ENCODE assay signal across 8 mouse cellular contexts in the genomic region with DNA sequence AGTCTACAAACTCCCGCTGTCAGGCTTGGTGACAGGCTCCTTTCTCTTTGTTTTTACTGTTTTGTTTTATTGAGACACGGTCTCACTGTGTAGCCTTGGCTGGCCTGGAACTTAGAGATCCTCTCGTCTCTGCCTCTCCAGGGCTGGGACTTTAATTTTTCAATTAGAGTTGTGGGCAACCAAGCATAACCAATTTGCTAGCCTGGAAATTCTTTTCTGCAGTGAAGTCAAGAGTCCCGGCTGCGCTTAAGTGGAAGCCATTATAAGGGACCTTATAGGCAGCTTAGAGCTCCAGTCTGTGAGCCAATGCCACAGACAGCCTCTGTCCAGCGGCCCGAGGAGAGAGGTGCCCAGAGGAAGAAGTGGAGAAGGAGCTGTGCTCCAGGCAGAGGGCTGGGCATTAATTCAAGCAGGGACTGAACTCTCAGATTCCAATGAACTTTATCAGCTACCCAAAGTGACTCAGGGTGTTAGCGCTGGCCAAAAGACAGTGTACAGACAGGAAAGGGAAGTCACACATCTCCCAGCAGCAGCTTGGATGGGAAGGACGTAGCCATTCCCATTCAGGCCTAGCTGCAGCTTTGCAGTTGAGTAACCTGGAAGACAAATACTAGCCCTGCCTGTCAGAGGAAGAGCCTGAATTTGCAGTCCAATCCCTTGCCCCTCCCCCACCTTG. TPM values are rescaled to one million over a fixed set of nuclear protein-coding genes. Genes with fewer than 3 reads are reported as not detected.
A peak's percentile ranks its signal among the peaks of the same experiment; 100 is the strongest.
DNase-seq lines count a peak whose midpoint lies in the region; ATAC-seq and TF ChIP-seq lines count a peak whose summit lies in the region.
"Had no signal": no experiment of that assay in that cellular context is flagged by ENCODE, and none has a peak within 500 bp of the region (broad histone marks: within the 10 kb centered on the region; RNA-seq: fewer than 3 reads in every experiment).

No protein-coding gene starts in this region.

- TF ChIP-seq POLR2A in CH12.LX (IDR thresholded peaks at IDR 0.05; ENCODE audit: low read depth, low read length): no peak
- TF ChIP-seq POLR2A in heart, adult 2 months (IDR thresholded peaks at IDR 0.05; ENCODE audit: insufficient read depth, low read depth, low read length): no peak

- 0 out of 2 replicates have a peak overlapping the region, but pooled peaks have one; percentile 34 for H3K9ac ChIP-seq in CH12.LX (ENCODE audit: insufficient read depth, low read depth)
- no peak overlapping the region for H3K9ac ChIP-seq in heart, adult 2 months (ENCODE audit: low read depth, low read length)
- H3K9ac ChIP-seq in forebrain, embryonic 14.5 days (ENCODE audit: low read length): no peak overlapping the region
- H3K9ac ChIP-seq: limb, embryonic 13.5 days had no signal

- no peaks in the 10 kb centered on the region for H3K79me2 ChIP-seq in CH12.LX (replicated peaks; ENCODE audit: control insufficient read depth, extremely low read depth, insufficient read depth, poor library complexity, severe bottlenecking)
- no peaks in the 10 kb centered on the region for H3K79me2 ChIP-seq in heart, adult 2 months (replicated peaks; ENCODE audit: control insufficient read depth, insufficient read depth, low read length)

- no peaks in the 10 kb centered on the region for H3K36me3 ChIP-seq in CH12.LX (replicated peaks in 1 of 2; ENCODE audit: control insufficient read depth in 1 of 2, insufficient read depth in 1 of 2, low read length in 1 of 2)
- peaks cover 10% of the 10 kb centered on the region; the same call in 1 of the 2 replicates for H3K36me3 ChIP-seq in heart, adult 2 months (ENCODE audit: control insufficient read depth, insufficient read depth, low read length)
- H3K36me3 ChIP-seq in forebrain, embryonic 14.5 days (ENCODE audit: control insufficient read depth, insufficient read depth, low read length): no peaks in the 10 kb centered on the region
- H3K36me3 ChIP-seq: limb, embryonic 13.5 days had no signal

- H3K9me3 ChIP-seq in CH12.LX (replicated peaks; ENCODE audit: low read length): no peaks in the 10 kb centered on the region
- H3K9me3 ChIP-seq in forebrain, embryonic 14.5 days (replicated peaks; ENCODE audit: control insufficient read depth, low read length): no peaks in the 10 kb centered on the region
- H3K9me3 ChIP-seq: limb, embryonic 13.5 days had no signal

- no peak for ATAC-seq in forebrain, embryonic 14.5 days

- peak overlapping the region; percentile 61; the same call in 1 of the 2 replicates for H3K4me2 ChIP-seq in CH12.LX (ENCODE audit: insufficient read depth, low read depth, poor library complexity, severe bottlenecking)
- H3K4me2 ChIP-seq in forebrain, embryonic 14.5 days (ENCODE audit: low read length): no peak overlapping the region
- H3K4me2 ChIP-seq: limb, embryonic 13.5 days had no signal

- peaks cover 17 to 30% of the 10 kb centered on the region in 2 experiments for H3K4me1 ChIP-seq in CH12.LX (ENCODE audit: control insufficient read depth in 1 of 2, insufficient read depth in 2 of 2)
- H3K4me1 ChIP-seq in heart, adult 2 months (ENCODE audit: control insufficient read depth, insufficient read depth, low read length): peaks cover 43% of the 10 kb centered on the region
- H3K4me1 ChIP-seq in forebrain, embryonic 14.5 days (ENCODE audit: control insufficient read depth, insufficient read depth, low read length): no peaks in the 10 kb centered on the region

- whole genome bisulfite sequencing in heart, adult 2 months: 28% methylated on average over 9 of the region's 9 CpGs
- WGBS in forebrain, embryonic 14.5 days: 18% methylated on average over 9 of the region's 9 CpGs

- DNase-seq in 3134 (ENCODE audit: extremely low read depth, insufficient read length, low spot score): peak; percentile 70
- peak; percentile 39 for DNase-seq in CH12.LX (ENCODE audit: extremely low read depth)
- peak; percentile 64 to 82 for DNase-seq in heart, adult 2 months
- DNase-seq in kidney, postnatal 25 days: peak; percentile 52 to 69
- no peak for DNase-seq in forebrain, embryonic 14.5 days (ENCODE audit: low spot score)
- no peak for DNase-seq in cerebellum, adult 11-12 months
- DNase-seq in left cerebral cortex, postnatal 36 days (ENCODE audit: low spot score in 2 of 2): no peak

- TF ChIP-seq CTCF in CH12.LX (conservative IDR thresholded peaks at IDR 0.05 in 1 of 2, IDR thresholded peaks at IDR 0.05 in 1 of 2; ENCODE audit: low read depth in 2 of 2, low read length in 2 of 2): no peak
- no peak for TF ChIP-seq CTCF in heart, adult 2 months (IDR thresholded peaks at IDR 0.05)

- no peak for TF ChIP-seq EP300 in CH12.LX (IDR thresholded peaks at IDR 0.05; ENCODE audit: low read length)
- peak; percentile 97 for TF ChIP-seq EP300 in heart, adult 2 months (IDR thresholded peaks at IDR 0.05; ENCODE audit: insufficient read depth, low read depth, low read length)

- no peak for TF ChIP-seq RAD21 in CH12.LX (IDR thresholded peaks at IDR 0.05; ENCODE audit: low read depth, low read length)

- H3K4me3 ChIP-seq in CH12.LX (replicated peaks in 1 of 3; ENCODE audit: low read depth in 2 of 3, low read length in 2 of 3, poor library complexity in 1 of 3): no peak overlapping the region
- H3K4me3 ChIP-seq in heart, adult 2 months: no peak overlapping the region
- H3K4me3 ChIP-seq in forebrain, embryonic 14.5 days (ENCODE audit: low read depth, low read length): no peak overlapping the region
- H3K4me3 ChIP-seq: limb, embryonic 13.5 days had no signal

- H3K27me3 ChIP-seq in CH12.LX (replicated peaks): no peaks in the 10 kb centered on the region
- no peaks in the 10 kb centered on the region for H3K27me3 ChIP-seq in heart, adult 2 months (ENCODE audit: control insufficient read depth, insufficient read depth, low read length)
- H3K27me3 ChIP-seq in forebrain, embryonic 14.5 days (replicated peaks; ENCODE audit: control insufficient read depth, insufficient read depth, low read length): no peaks in the 10 kb centered on the region
- H3K27me3 ChIP-seq: limb, embryonic 13.5 days had no signal

- intact Hi-C loops in heart, adult 2 months (cut with DNase I): loop anchor here (1.0 kb wide), 1 partner anchor 22 kb away; the partner anchor contains the start of gene P2ry2
- intact Hi-C loops in left cerebral cortex, postnatal 36 days (cut with DNase I): no loop called here

- dilution Hi-C loops in CH12.LX (cut with MboI; ENCODE audit: extremely low pct_ligation_motif_present, extremely low pct_unique_long_range_greater_than_20kb, low sequenced_read_pairs): no loop called here

- in situ Hi-C loops in CH12.LX (cut with MboI; ENCODE audit: low pct_ligation_motif_present, low pct_unique_long_range_greater_than_20kb, low sequenced_read_pairs): loop anchor here (10.0 kb wide), 1 partner anchor 54 kb away; no protein-coding TSS in a partner anchor

- H3K27ac ChIP-seq in CH12.LX (ENCODE audit: insufficient read depth, low read depth): peak overlapping the region; percentile 7; the same call in 1 of the 2 replicates
- H3K27ac ChIP-seq in heart, adult 2 months: peak overlapping the region; percentile 91
- no peak overlapping the region for H3K27ac ChIP-seq in forebrain, embryonic 14.5 days (ENCODE audit: low read depth, low read length)
- H3K27ac ChIP-seq: limb, embryonic 13.5 days had no signal

TF ChIP-seq in CH12.LX, 34 proteins besides CTCF, POLR2A, EP300 and RAD21:
- TF ChIP-seq TCF12 (IDR thresholded peaks at IDR 0.05; ENCODE audit: low read depth, low read length): no peak
- TF ChIP-seq ELF1 (IDR thresholded peaks at IDR 0.05; ENCODE audit: low read depth, low read length): no peak
- no peak for TF ChIP-seq JUN (IDR thresholded peaks at IDR 0.05; ENCODE audit: insufficient read depth, low read depth, low read length)
- no peak for TF ChIP-seq MAX (IDR thresholded peaks at IDR 0.05; ENCODE audit: low read length)
- no peak for TF ChIP-seq MAZ (IDR thresholded peaks at IDR 0.05; ENCODE audit: low read depth, low read length)
- TF ChIP-seq NELFE (IDR thresholded peaks at IDR 0.05; ENCODE audit: low read depth, low read length): no peak
- TF ChIP-seq BHLHE40 (IDR thresholded peaks at IDR 0.05; ENCODE audit: low read depth, low read length): no peak
- TF ChIP-seq SIN3A (IDR thresholded peaks at IDR 0.05; ENCODE audit: low read length): no peak
- TF ChIP-seq UBTF (IDR thresholded peaks at IDR 0.05; ENCODE audit: low read depth, low read length): no peak
- TF ChIP-seq GABPA (IDR thresholded peaks at IDR 0.05; ENCODE audit: insufficient replicate concordance, low read depth, low read length): no peak
TF ChIP-seq in CH12.LX: peak in this region for 0.

RNA-seq across cellular contexts. Expression of gene P2ry6, which starts 16.3 kb away (rescaled TPM):
- total RNA-seq in CH12.LX (2012; rRNA removed) (0.17 TPM in 1 of 2 replicates, not detected in the other), CH12.LX (2014; rRNA removed) (not detected in 2 replicates)
- polyA plus RNA-seq in CH12.LX (2012; ENCODE audit: insufficient read length, low read depth): 0.45 and 1.5 TPM in 2 replicates
- 1 to 10 TPM; 3.6 to 4.2 TPM for total RNA-seq in heart, adult 2 months (2021)
- polyA plus RNA-seq in heart, adult 2 months (2012; rRNA removed): 9.6 and 11.1 TPM in 2 replicates
- polyA plus RNA-seq in forebrain, embryonic 14.5 days (2014; fragmentation: Nextera tagmentation; extraction: Ambion mirVana): 2.3 and 3.2 TPM in 2 replicates
- 1 to 10 TPM; 3.3 to 3.8 TPM for total RNA-seq in left cerebral cortex, postnatal 36 days (2021)

RNA-seq across cellular contexts. Expression of gene P2ry2, which starts 21.9 kb away (rescaled TPM):
- total RNA-seq in CH12.LX (2012; rRNA removed): 1.5 and 1.7 TPM in 2 replicates
- 0.54 and 0.87 TPM in 2 replicates for total RNA-seq in CH12.LX (2014; rRNA removed)
- 1.4 and 1.9 TPM in 2 replicates for polyA plus RNA-seq in CH12.LX (2012; ENCODE audit: insufficient read length, low read depth)
- 10 to 100 TPM; 22.3 to 32.6 TPM for total RNA-seq in heart, adult 2 months (2021)
- polyA plus RNA-seq in heart, adult 2 months (2012; rRNA removed): 40.4 and 46.8 TPM in 2 replicates
- polyA plus RNA-seq in forebrain, embryonic 14.5 days (2014; fragmentation: Nextera tagmentation; extraction: Ambion mirVana): 0.08 TPM in 1 of 2 replicates, not detected in the other
- total RNA-seq in left cerebral cortex, postnatal 36 days (2021): under 1 TPM; 0.57 to 0.91 TPM

RNA-seq across cellular contexts. Expression of gene Arhgef17, which starts 58.9 kb away (rescaled TPM):
- total RNA-seq in CH12.LX (2012; rRNA removed) (4.6 and 6.7 TPM in 2 replicates), CH12.LX (2014; rRNA removed) (2.3 and 2.6 TPM in 2 replicates)
- polyA plus RNA-seq in CH12.LX (2012; ENCODE audit: insufficient read length, low read depth): 5.2 and 5.6 TPM in 2 replicates
- 10 to 100 TPM; 26.2 to 28.4 TPM for total RNA-seq in heart, adult 2 months (2021)
- 23.4 and 28.9 TPM in 2 replicates for polyA plus RNA-seq in heart, adult 2 months (2012; rRNA removed)
- polyA plus RNA-seq in forebrain, embryonic 14.5 days (2014; fragmentation: Nextera tagmentation; extraction: Ambion mirVana): 8.0 and 8.8 TPM in 2 replicates
- total RNA-seq in left cerebral cortex, postnatal 36 days (2021): 100 to 1,000 TPM; 128 to 134 TPM

Comparison
In these comparisons a context has a peak if more than half of its experiments do, and no peak if none do; other contexts are left out.
1. DNase-seq: peak in 3134 (single experiment), CH12.LX (single experiment), heart, adult 2 months (2 of 2) and kidney, postnatal 25 days (2 of 2); none in forebrain, embryonic 14.5 days (single experiment), cerebellum, adult 11-12 months (single experiment) and left cerebral cortex, postnatal 36 days (0 of 2).
2. RNA of gene P2ry2, which starts 21.9 kb away (total RNA-seq): 22.3 to 32.6 TPM in heart, adult 2 months; 0.54 to 1.7 TPM in CH12.LX and 0.57 to 0.91 TPM in left cerebral cortex, postnatal 36 days; every median in the first group is over 4 times any median in the second.
3. RNA of gene Arhgef17, which starts 58.9 kb away (total RNA-seq): 128 to 134 TPM in left cerebral cortex, postnatal 36 days; 26.2 to 28.4 TPM in heart, adult 2 months and 2.3 to 6.7 TPM in CH12.LX; every median in the first group is over 4 times any median in the second.